Mouse (Mus musculus) heart, embryonic 12.5 days (tissue): ENCODE measurements around the gene Gpbp1. TPM values are rescaled to one million over a fixed set of nuclear protein-coding genes. Genes with fewer than 3 reads are reported as not detected.

Experiments
- ATAC-seq: fragments of 200-750 bp; cut with Nextera tagmentation; 2 replicates; pipeline ENCODE4 v1.8.0; 2017; ENCODE audit warnings: moderate TSS enrichment, moderate library complexity; ENCODE audit not compliant: insufficient number of reproducible peaks, low FRiP score
- H3K27ac ChIP-seq: fragments of 300-500 bp; sonication (generic); 2 replicates; pipeline ENCODE4 v1.5.1; 2016; ENCODE audit warnings: mild to moderate bottlenecking, moderate library complexity; ENCODE audit not compliant: poor library complexity, severe bottlenecking
- H3K27me3 ChIP-seq: fragments of 300-500 bp; sonication (generic); replicated peaks from 2 replicates; pipeline ENCODE4 v1.6.1; 2016; ENCODE audit warnings: mild to moderate bottlenecking, moderate library complexity
- H3K36me3 ChIP-seq: fragments of 300-500 bp; sonication (generic); 2 replicates; pipeline ENCODE4 v1.6.1; 2016; ENCODE audit warnings: mild to moderate bottlenecking, moderate library complexity
- H3K4me1 ChIP-seq: fragments of 300-500 bp; sonication (generic); replicated peaks from 2 replicates; pipeline ENCODE4 v1.6.1; 2016; ENCODE audit warnings: mild to moderate bottlenecking
- H3K4me2 ChIP-seq: fragments of 300-500 bp; sonication (generic); 2 replicates; pipeline ENCODE4 v1.6.1; 2016; ENCODE audit warnings: mild to moderate bottlenecking, moderate library complexity
- H3K4me3 ChIP-seq: fragments of 300-500 bp; sonication (generic); 2 replicates; pipeline ENCODE4 v1.5.1; 2016; ENCODE audit warnings: mild to moderate bottlenecking
- H3K9ac ChIP-seq: fragments of 300-500 bp; sonication (generic); 2 replicates; pipeline ENCODE4 v1.6.1; 2016; ENCODE audit warnings: mild to moderate bottlenecking, moderate library complexity
- H3K9me3 ChIP-seq: fragments of 300-500 bp; sonication (generic); replicated peaks from 2 replicates; pipeline ENCODE4 v1.6.1; 2016; ENCODE audit warnings: mild to moderate bottlenecking, moderate library complexity
- WGBS: fragments of 180-500 bp; shearing (Covaris S2); methylation state at CpG from one replicate; pipeline ENCODE4 v1.1.7; 2016; 5-methylcytosine and 5-hydroxymethylcytosine counted together
- polyA plus RNA-seq: library from polyadenylated mRNA; unstranded; fragments of >200 nt; fragmentation: Nextera tagmentation; extraction: Ambion mirVana; gene quantifications from 2 replicates; pipeline ENCODE4 v1.2.1, GENCODE M21; 2016

Gpbp1 gene
- polyA plus RNA-seq: 68.0 and 75.4 TPM in 2 replicates

DNA sequence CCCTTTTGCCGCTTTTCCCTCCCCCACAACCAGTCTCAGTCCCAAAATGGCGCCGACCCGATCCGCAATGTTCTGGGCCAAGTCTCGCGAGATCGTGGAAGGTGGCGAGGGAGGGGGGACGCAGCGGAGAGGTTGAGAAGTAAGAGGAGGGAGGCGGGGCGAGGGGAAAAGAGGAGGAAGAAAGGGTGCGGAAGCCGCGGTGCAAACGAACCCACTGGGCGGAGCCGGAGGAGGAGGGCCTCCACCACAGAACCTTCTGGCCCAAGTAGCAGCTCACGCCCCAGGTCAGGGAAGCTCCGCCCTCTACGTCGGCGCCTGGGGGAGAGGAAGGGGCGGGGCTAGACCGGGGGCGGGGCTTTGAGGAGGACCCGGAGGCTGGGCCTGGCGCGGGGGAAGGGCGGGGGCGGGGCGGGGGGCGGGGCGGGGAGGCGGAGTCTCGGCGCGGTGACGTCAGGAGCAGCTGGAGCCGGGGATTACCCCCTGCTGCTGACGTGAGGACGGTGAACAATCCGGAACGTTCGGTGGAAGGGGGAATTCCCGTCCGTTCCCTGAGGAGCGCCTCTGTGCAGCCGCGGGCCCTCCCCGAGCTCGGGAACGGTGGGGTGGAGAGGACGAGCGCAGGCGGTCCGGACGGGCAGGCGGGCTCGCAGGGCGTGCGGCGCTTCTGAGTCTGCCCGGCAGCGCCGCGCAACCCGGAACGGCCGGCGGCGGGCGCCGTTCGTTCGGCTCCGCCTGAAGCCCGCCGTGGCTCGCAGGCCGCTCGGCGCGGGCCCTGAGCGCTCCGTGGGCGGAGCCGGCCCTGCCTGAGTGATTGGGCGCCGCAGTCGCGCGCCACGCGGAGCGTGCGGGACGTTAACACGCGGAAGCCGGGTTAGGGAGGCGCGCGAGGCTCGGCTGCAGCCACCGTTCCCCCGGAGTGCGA lies at the start of gene Gpbp1:
Gene Gpbp1, minus strand, starts transcription at position 310 of the 922 bp plus-strand sequence.
- H3K4me2 ChIP-seq: peak within 1 kb of the TSS; percentile 75
- peak within 1 kb of the TSS; percentile 99 for H3K4me3 ChIP-seq
- no peaks in the 10 kb centered on the region for H3K9me3 ChIP-seq
- peak within 1 kb of the TSS; percentile 99 for H3K27ac ChIP-seq
- 0 out of 2 replicates have a peak, but pooled peaks cover 2% of the 10 kb centered on the region for H3K36me3 ChIP-seq
- ATAC-seq: peak; percentile 97
- H3K27me3 ChIP-seq: peaks cover 12% of the 10 kb centered on the region
- WGBS: under 1% methylated on average over 91 of the region's 109 CpGs
- H3K4me1 ChIP-seq: peaks cover 10% of the 10 kb centered on the region
- H3K9ac ChIP-seq: peak within 1 kb of the TSS; percentile 99

DNA sequence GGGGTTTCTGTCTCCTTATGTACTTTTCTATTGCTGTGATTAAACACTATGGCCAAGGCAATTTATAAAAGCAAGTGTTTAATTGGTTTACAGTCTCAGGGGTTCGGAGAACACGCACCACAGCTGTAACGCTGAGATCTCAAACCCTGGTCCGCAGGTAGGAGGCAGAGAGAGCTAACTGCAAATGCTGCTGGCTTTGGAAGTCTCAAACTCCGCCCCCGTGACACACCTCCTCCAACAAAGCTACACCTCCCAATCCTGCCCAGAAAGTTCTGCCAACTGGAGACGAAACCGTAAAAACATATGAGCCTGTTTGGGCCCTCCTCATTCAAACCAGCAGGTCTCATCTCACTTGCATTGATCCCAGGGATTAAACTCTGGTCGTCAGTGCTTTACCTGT lies 47.8 kb upstream of the Gpbp1 start:
- no peak for ATAC-seq
- H3K27ac ChIP-seq: no peak overlapping the region
- no peaks in the 10 kb centered on the region for H3K27me3 ChIP-seq
- H3K4me2 ChIP-seq: no peak overlapping the region
- no peak overlapping the region for H3K4me3 ChIP-seq
- 0 out of 2 replicates have a peak, but pooled peaks cover 4% of the 10 kb centered on the region for H3K4me1 ChIP-seq
- no peaks in the 10 kb centered on the region for H3K9me3 ChIP-seq
- no peak overlapping the region for H3K9ac ChIP-seq
- 79% methylated on average over 9 of the region's 9 CpGs for WGBS
- H3K36me3 ChIP-seq: no peaks in the 10 kb centered on the region

DNA sequence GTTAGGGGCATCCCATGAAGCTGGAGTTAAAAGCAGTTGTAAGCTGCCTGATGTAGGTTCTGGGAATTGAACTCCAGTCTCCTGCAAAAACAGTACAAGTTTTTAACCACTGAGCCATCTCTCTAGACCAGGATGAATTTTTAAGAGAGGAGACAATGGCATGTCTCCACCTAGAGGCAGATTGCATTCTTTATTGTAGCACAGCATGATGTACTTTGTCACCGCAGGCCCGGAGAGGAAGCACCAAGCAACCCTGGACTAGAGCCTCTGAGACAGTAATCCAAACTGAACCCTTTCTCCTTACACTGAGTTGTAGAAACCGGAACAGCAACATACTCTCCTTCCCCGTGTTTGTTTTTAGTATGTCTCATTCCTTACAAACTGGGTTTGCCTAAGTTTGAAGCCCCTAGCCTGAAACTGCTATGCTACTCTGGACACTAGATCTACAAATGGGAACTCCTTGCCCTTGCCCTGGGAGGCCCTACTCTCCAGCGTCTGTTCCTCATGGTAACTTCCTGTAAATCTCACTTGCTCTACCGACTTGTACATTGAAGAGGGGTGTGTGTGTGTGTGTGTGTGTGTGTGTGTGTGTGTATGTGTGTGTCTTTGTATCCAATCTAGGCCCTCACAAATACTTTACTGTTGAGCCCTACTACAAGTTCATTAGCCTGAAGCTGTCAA lies 46.4 kb upstream of the Gpbp1 start:
- no peaks in the 10 kb centered on the region for H3K27me3 ChIP-seq
- no peaks in the 10 kb centered on the region for H3K9me3 ChIP-seq
- H3K4me3 ChIP-seq: no peak overlapping the region
- no peaks in the 10 kb centered on the region for H3K36me3 ChIP-seq
- 0 out of 2 replicates have a peak, but pooled peaks cover 4% of the 10 kb centered on the region for H3K4me1 ChIP-seq
- H3K9ac ChIP-seq: no peak overlapping the region
- no peak overlapping the region for H3K27ac ChIP-seq
- H3K4me2 ChIP-seq: no peak overlapping the region
- WGBS: 76% methylated on average over 6 of the region's 6 CpGs
- ATAC-seq: no peak

DNA sequence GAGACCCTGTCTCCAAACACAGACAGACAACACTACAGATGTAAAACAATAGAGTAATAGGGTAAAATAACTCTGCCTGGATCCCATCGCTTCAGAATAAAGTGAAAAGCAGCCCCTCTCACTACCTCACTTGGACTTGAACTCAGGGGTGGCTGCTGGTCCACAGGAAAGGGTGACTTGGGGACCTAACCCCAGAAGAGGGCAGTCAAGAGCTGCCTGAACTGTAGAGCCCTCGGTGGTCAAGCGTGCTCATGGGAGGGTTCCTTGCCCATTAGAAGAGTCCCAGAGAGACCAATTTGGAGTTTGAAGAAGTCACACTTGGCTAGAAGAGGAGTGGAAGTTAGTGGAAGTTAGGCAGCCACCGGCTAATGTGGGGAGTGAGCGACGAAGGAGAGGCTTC lies 44.2 kb upstream of the Gpbp1 start:
- H3K9me3 ChIP-seq: no peaks in the 10 kb centered on the region
- H3K9ac ChIP-seq: no peak overlapping the region
- H3K4me3 ChIP-seq: no peak overlapping the region
- no peak for ATAC-seq
- no peak overlapping the region for H3K4me2 ChIP-seq
- H3K4me1 ChIP-seq: 0 out of 2 replicates have a peak, but pooled peaks cover 4% of the 10 kb centered on the region
- WGBS: 63% methylated on average over 6 of the region's 6 CpGs
- no peaks in the 10 kb centered on the region for H3K36me3 ChIP-seq
- H3K27me3 ChIP-seq: no peaks in the 10 kb centered on the region
- no peak overlapping the region for H3K27ac ChIP-seq

DNA sequence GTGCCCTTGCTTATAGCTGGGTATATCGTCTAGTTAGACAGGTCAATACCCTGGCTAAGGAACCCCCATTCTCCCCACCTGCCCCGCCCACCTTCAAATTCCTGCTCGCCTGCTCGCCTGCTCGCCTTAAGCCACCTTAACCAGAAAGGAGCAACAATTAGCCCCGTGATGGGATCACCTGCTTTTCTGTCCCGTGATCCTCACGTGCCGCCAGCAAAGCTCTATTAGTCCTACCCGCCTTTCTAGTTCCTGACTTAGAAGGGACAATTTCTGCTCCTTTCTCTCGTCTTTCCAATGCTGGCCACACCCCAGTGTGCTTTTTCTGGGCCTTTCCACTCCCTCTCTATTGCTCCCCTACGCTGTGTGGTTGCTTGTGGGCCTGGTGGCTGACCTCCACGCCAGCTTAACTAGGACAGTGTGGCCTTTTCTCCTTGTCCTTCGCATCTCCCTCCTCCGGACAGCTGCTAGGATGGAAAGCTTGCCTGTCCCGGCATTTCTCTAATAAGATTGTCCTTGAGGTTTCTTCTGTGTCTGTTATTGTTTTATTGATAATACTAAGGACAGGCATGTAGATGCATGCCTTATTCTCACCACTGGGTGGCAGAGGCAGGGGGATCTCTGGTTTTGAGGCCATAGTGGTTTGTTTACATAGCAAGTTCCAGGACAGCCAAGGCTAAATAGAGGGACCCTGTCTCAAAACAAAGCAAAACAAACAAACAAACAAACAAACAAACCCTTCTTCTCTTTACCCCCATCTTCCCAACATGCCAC lies 42.5 kb upstream of the Gpbp1 start:
- WGBS: 85% methylated on average over 16 of the region's 16 CpGs
- Histone ChIP-seq H3K27ac (no peak overlapping the region), H3K9ac (no peak overlapping the region), H3K27me3 (no peaks in the 10 kb centered on the region), H3K4me2 (no peak overlapping the region), H3K36me3 (no peaks in the 10 kb centered on the region), H3K4me1 (0 out of 2 replicates have a peak, but pooled peaks cover 4% of the 10 kb centered on the region), H3K4me3 (no peak overlapping the region), H3K9me3 (no peaks in the 10 kb centered on the region)
- ATAC-seq: no peak

DNA sequence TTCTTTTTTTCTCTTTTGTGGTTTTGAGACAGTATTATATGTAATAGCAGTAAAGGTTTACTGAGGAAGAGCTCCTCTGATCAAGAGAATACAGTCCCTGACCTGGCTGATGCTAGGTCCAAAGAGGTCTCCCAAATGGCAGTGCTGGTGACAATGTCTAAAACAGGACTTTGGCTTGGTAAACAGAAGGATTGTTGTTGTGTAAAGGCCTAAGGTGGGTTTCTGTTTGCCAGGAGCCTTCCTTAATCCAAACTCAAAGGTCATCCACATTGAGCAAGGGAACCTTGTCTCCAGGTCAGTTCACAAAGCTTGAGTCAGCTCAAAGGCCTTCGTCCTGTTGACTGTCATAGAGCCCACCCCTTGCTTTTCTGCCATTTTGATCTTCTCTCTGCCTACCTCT lies 41.8 kb upstream of the Gpbp1 start:
- H3K4me3 ChIP-seq: no peak overlapping the region
- WGBS: 79% methylated on average over 1 of the region's 1 CpGs
- no peaks in the 10 kb centered on the region for H3K9me3 ChIP-seq
- H3K9ac ChIP-seq: no peak overlapping the region
- ATAC-seq: no peak
- no peaks in the 10 kb centered on the region for H3K36me3 ChIP-seq
- H3K27me3 ChIP-seq: no peaks in the 10 kb centered on the region
- H3K4me1 ChIP-seq: 0 out of 2 replicates have a peak, but pooled peaks cover 4% of the 10 kb centered on the region
- H3K4me2 ChIP-seq: no peak overlapping the region
- H3K27ac ChIP-seq: no peak overlapping the region

DNA sequence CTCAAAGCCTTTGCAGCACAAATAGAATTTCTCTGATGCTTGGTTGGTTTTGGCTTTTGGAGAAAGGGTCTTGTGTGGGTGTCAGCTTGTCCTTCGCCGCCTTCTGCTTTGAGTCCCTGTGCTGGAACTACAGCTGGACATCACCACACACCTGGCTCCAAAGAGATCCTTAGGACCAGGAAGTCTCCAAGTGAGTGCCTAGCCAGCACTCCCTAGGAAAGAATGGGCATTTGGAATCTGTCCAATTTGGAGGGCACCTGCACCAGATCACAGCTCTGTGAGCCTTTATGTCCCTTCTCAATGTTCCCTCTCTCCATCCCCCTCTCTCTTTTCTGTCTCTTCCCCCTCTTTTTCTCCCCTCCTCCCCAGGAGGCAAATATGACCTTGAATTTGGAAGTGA lies 34.4 kb upstream of the Gpbp1 start:
- no peak for ATAC-seq
- no peaks in the 10 kb centered on the region for H3K4me1 ChIP-seq
- WGBS: 95% methylated on average over 2 of the region's 2 CpGs
- H3K4me3 ChIP-seq: no peak overlapping the region
- no peak overlapping the region for H3K27ac ChIP-seq
- H3K36me3 ChIP-seq: no peaks in the 10 kb centered on the region
- no peaks in the 10 kb centered on the region for H3K27me3 ChIP-seq
- H3K9me3 ChIP-seq: no peaks in the 10 kb centered on the region
- H3K9ac ChIP-seq: no peak overlapping the region
- no peak overlapping the region for H3K4me2 ChIP-seq

DNA sequence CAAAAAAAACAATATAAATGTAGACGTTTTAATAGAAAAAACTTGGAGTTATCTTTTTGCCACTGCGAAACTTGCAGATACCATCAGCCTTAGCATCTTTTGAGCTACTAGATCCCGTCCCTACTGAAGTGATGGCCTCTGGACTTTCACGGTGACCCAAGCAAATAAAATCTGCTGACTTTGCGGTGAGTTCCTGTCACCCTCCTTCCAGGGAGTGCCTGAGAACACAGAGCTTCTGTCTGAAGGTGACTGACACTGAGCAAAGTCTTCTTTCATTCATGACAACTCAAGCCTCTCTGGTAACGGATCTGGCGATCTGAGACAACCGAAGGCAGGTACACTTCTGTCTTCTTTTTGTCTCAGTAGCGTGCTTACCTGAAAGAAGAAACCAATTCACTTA lies 32.4 kb upstream of the Gpbp1 start:
- no peaks in the 10 kb centered on the region for H3K36me3 ChIP-seq
- peaks cover 10% of the 10 kb centered on the region for H3K4me1 ChIP-seq
- 70% methylated on average over 9 of the region's 9 CpGs for WGBS
- no peak for ATAC-seq
- H3K27ac ChIP-seq: no peak overlapping the region
- no peak overlapping the region for H3K4me3 ChIP-seq
- no peaks in the 10 kb centered on the region for H3K9me3 ChIP-seq
- H3K4me2 ChIP-seq: no peak overlapping the region
- H3K9ac ChIP-seq: no peak overlapping the region
- H3K27me3 ChIP-seq: no peaks in the 10 kb centered on the region

DNA sequence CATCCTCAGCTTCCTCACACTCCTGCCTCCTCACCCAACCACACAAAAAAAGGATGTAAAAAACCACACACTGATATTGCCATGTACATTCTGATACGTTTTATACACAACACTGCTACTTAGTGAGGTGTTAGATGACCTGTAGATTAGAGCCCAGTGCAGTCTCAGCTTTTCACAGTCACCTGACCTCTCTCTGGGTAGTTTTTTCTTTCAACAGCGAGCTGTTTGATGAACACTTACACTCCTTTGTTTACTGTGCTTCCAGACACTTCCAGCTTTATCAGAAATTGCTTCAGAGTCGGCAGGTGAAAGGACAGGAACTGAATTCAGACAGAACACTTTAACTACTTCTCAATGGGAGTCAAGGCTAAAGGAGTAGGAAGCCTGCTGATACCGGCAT lies 30.5 kb upstream of the Gpbp1 start:
- ATAC-seq: no peak
- WGBS: 46% methylated on average over 4 of the region's 4 CpGs
- peaks cover 10% of the 10 kb centered on the region for H3K4me1 ChIP-seq
- no peaks in the 10 kb centered on the region for H3K9me3 ChIP-seq
- H3K36me3 ChIP-seq: no peaks in the 10 kb centered on the region
- no peak overlapping the region for H3K9ac ChIP-seq
- H3K4me2 ChIP-seq: no peak overlapping the region
- H3K27ac ChIP-seq: no peak overlapping the region
- H3K27me3 ChIP-seq: no peaks in the 10 kb centered on the region
- H3K4me3 ChIP-seq: no peak overlapping the region

DNA sequence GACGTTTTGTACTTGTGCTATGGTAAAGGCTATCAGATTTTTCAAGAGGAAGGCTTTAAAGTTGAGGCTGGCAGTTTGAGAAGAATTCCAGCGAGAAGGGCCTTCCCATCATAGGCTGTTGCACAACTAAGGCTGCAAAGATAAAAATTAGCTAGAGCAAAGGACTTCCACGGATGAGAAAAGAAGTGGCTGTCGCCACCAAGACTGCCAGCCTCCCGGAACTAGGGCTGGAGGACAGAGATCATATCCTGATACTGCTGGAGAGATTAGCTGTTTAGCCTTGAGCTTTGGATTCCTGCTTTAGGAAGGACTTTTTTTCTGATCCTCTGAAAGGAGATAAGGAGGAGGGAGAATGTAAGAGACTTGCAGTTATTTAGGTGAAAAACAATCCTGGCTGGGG lies 28.4 kb upstream of the Gpbp1 start:
- H3K27ac ChIP-seq: no peak overlapping the region
- H3K9me3 ChIP-seq: no peaks in the 10 kb centered on the region
- no peak overlapping the region for H3K4me3 ChIP-seq
- H3K4me2 ChIP-seq: no peak overlapping the region; the same call in 1 of the 2 replicates
- no peak for ATAC-seq
- no peaks in the 10 kb centered on the region for H3K36me3 ChIP-seq
- H3K27me3 ChIP-seq: no peaks in the 10 kb centered on the region
- H3K4me1 ChIP-seq: peaks cover 10% of the 10 kb centered on the region
- no peak overlapping the region for H3K9ac ChIP-seq
- 11% methylated on average over 5 of the region's 5 CpGs for WGBS
